Mouse (Mus musculus): ENCODE results near the gene Hrh2.

Hrh2 gene

DNA sequence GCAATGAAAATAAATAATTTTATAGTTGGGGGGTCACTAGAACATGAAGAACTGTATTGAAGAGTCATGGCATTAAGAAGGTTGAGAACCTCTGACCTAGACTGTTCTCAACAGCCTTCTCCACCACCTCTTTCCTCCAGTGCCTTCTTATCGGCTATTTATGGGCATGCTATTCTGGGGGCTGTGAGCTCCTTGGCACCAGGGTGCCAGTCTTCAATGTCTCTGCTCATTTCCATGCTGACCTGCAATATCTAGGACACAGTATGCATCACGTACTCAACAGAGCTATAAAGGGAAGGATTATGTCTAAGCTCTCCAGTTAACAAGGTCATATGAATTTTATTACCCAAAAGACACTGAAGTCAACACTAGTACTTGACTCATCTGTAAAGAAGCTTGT is 14.6 kb upstream of the Hrh2 start:
- DNase-seq, result no peak

DNA sequence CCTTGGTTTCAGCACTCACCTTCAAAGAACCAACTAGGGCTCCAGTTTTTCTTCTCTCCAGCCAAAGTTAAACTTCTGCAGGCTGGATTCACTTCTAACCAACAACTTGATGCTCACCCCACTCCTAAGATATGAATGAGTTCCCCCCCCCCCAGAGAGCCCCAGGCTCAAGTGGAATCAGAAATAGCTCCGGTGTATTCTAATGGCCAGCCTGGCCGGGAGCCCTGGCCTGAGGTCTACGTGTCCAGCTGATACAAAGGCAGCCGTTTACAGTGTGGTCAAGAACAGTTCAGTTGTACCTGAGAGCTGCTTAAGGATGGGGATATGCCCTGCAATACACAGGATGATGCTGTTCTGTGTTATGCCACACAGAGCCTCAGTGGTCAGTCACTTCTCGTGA is 13.3 kb upstream of the Hrh2 start:
- DNase-seq, result no peak

DNA sequence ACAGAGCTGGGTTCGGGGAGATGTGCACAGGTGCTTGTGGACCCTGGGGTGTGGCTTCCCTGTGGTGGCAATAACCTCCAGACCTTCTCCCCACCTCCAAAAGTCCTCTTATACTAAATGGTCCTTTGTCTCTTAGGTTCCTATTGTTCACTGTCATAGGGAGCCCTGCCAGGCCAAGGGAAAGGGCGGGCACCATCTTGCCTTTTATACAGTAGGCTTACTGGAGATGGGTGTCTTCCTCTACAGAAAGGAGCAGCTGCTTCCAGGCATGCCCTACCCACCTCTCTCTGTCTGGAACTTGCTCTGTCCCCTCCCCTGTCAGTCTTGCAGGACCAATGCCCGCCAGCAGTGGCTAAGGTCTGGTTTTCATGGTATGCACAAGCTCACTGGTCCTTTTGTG is 12.0 kb upstream of the Hrh2 start:
- DNase-seq, result no peak

DNA sequence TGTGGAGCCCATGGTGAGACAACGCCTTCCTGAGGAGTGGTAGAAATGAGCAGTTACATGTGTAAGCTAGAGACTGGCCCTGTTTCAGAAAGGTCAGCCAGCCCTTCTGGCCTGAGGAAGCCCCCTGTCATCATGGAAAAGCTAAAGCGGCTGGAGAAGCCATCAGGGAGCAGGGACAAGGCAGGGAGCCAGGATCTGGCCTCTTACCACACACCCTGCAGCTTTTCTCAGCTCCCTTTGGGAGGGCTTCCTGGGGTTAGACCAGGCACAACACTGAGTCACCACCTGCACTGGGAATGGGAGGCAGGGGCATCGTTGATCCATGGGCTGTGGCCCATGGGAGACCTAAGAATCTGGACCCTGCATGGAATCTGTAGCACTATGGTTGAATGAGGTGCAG is 11.5 kb upstream of the Hrh2 start:
- no peak for DNase-seq

DNA sequence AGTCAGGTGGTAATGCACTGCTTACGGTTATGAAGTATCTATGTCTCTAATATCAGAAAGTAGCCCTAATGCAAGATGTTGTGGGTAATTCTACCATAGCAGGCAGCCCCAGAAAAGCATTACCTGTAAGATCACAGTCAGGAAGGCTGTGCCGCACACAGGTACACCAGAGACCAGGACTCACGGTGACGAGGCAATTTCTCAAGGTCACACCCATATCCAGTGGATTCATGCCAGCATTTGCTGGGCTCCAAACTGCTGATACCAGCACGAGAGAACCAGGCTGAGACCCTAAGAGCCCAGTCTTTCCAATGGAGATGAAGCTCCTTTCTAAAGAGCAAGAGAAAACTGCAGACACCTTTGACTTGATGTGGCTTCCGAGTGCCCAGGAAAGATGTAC is 10.6 kb upstream of the Hrh2 start:
- no peak for DNase-seq

DNA sequence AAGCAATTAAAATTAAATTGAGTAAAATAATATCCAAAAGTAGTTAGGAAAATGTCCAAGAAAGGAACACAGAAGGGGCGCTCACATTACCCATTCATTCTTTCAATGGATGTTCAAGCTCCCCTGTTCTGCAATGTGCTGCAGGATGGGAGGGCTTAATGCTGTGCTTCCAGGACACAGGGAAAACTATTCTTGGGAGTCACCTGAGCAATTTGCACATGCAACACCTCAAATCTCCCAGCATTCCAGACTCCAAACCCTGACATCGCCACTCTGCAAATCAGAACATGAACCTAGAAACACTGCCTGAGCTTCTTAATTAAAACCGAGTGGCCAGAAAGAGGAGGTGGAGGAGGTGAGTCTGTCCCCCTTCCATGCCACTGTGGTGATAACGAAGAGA is 10.0 kb upstream of the Hrh2 start:
- DNase-seq, result no peak

DNA sequence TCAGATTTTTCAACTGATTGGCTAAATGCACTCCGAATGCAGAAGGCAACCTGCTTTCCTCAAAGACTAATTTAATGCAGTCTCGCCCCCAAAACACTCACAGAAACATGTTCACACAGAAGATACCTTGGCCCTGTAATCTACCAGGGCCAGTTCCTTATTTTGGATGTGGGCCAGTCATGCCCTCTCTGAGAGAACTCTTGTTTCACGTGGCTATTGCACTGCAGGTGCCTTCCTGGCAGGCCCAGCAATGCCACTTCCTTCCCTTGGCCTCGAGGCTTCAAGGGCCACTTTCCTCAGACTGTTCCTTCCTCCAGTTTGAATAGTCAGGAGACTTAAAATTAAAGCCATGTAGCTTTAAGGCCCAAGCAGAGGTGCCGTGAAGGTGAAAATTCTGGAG is 5.5 kb upstream of the Hrh2 start:
- no peak for DNase-seq

DNA sequence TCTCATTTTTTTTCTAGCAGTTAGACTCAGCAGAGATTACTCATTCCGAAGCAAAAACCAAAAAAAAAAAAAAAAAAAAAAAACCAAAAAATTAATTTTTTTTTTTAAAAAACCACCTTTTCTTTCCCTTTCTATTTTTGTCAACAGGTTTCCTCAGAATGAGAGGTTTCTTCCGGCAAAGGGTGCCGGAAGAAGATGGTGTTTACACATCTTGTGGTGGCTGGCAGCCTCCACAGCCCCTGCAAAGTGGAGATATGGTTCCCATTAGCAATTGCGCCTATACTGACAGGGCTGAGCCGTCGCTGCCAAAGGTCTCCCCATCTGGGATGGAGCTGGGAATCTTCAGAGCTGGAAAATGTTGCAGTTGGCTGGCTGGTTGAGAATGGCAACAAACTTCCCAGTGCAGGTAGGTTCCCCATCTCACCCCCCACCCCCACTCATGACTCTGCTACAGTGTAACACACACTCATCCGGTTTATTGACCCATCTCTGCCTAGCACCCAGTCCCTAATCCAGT is 3.7 kb upstream of the Hrh2 start:
- DNase-seq, result peak; percentile 19

DNA sequence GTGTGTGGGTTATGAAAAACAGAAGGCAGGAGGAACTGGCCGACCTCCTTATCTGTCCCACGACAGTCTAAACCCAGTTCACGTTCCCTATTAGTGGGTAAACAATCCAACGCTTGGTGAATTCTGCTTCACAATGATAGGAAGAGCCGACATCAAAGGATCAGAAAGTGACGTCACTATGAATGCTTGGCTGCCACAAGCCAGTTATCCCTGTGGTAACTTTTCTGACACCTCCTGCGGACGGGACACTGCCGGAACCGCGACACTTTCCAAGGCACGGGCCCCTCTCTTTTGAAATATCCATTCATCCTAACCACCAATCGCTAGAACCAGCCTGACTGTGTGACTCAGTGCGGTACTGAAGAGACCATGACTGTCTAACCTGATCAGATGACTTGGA is 2.0 kb upstream of the Hrh2 start:
- DNase-seq, result peak; percentile 45

DNA sequence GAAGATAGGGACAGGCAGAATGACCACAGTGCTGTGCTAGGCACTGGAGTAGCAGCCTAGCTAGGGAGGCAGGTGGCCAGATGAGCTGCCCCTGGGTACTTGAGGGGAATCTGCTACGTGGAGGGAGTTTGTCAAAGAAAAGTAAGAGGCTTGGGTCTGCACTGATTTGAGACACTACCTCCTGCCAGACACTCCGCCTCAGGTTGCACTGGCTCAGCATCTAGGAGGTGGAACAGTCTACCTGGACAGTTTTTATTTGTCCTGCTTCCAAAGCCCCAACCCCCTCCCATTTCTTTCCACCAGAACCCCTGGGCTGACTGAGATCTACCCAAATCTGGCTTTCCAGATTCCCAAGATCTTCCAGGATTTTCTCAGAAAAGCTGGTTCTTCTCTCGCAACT is 748 bp upstream of the Hrh2 start:
- DNase-seq, result no peak

DNA sequence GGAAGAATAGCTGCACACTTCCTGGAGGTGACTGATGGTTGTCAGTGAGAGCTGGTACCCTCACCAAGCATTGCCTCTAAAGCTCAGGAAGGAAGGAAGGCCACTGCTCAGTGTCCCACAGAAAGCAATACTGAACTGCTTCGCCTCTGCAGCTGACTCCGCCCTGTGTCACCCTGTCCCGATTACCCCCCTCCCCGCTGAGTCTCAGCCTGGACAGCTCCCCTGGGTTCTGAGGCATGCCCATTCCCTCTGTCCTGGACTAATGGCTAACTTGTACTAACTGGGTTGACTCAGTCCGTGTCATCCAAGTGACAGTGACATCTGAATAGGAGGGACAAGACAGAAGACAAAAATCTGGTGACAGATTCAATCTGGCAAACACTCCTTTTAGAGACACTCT is 1.7 kb downstream of the Hrh2 start:
- DNase-seq, result no peak

DNA sequence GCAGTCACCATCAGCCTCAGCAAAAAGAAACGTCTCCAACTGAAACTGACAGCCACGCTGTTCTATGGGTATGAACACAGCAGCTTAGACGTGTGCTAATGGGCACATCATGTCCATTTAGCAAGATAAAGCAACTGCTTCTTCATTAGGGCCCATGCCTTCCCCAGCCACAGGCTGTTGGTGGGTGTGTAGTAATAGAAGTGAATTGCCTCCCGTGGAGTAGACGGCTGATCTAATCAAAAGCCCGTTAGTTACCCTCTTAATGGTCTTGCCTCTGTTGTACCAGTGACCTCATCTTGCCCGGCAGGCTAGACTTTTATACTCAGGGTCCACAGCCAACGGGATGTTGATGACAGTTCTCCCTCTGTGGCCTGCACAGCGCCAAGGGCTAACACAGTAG is 7.1 kb downstream of the Hrh2 start:
- DNase-seq, result no peak

DNA sequence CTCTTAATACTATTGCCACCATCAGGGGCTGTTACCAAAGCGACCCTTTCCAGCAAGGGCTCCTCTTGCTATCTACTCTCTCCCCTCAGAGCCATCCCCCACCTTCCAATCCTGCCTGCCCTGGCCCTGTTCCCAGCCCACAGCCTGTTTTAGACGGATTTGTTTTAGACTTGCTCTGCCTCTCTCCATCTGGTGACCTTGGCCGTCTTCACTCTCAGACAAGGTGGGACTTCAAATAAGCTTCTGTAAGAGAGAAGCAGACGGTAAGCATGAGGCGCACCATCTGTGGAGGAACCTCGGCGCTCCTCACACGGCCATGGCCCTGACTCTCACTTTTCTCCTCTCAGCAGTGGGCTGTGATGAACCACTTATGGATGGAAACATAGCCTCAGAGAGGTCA is 10.5 kb downstream of the Hrh2 start:
- no peak for DNase-seq

DNA sequence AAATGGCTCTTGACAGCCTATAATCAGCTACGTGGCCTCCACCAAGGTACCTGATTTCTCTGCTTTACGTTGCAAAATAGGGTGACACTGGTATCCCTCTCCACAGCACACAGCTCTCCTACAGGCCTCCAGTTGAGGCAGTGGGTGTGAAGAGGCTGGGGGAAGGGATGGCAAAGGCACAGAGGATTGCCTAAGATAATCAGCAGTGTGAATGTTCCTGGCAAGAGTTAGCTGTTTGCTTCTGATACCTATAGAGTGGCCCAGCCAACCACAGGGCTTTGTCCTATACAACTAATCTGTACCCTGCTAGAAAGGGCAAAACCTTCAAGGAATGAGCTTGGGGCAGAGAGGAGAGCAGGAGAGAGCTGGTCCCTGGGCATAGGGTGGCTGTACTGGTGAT is 11.5 kb downstream of the Hrh2 start:
- DNase-seq, result no peak

DNA sequence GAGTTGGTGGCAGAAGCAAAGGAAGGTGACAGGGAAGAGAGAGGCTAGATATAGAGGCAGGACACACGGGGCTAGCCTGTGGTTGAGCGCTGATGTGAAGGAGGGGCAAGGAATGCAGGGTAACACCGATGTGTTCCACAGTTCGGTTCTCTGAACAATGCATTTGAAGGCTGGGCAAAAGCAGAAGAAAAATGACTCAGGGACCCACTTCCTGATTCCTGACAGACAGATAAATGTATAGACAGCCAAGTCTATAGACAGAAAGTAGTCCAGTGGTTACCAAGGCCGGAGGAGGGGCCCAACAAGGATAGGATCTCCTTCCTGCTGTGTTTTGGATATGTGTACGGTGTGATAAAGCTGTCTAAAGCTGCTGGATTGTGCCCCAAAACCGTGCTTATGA is 13.3 kb downstream of the Hrh2 start:
- no peak for DNase-seq

DNA sequence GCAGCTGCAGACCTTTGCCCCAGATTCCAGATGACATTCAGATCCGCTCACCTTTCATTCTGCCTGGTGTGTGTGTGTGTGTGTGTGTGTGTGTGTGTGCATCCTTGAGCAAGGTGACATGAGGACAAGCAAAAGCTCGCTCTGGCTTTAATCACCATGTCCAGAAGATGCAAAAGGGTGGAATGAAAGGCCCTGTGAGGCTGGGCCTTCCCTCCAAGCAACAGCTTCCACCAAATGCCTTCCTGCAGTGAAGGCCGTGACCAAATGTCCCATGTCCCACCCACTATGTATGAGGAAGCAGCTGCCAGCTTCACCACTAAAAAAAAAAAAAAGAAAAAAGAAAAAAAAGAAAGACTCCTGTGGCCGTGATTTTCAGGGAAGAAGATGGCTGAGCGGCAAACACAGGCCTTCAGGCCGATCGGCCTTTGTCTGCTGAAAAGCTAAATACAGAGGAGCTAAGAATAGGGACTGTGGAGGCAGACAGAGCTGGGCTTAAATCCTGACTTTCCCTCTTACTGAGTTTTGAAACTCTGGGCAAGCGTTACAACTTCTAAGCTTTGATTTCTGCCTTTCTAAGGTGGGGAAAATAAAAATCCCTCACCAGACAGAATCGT is 14.3 kb downstream of the Hrh2 start:
- DNase-seq, result no peak

DNA sequence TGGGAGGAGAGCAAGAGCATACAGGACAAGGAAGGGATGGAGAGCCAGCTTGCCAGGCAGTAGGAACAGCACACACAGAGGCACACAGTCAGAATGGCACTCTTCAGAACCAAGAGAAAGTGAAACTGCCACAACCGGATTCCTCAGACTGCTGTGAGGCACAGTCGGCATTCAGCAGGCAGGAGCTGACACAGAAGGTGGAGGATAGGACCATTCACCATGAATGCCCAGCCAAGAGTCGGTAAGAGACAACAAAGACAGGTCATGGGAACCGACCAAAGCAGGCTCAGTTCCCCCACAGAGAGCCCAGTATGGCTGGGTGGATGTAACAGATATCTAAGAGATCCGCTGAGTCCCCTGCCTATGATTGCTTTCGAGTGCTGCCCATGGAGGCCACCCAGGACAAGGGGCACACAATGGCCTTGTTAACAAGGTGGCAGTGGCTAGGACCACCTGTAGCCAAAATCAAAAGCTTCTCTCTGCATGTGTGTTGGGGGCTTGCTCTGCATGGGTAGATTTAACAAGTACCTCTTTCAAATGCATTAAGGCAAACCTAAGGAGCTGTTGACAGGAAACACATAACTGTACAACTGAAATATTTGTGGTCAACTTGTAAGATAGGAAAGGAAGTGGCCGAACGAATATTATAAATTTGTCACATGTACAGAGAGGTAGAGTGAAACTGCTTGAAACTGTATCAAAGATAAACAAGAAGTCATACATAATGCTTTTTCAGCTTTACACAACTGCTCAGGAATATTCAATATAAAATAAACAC is 17.7 kb downstream of the Hrh2 start:
- DNase-seq, result peak; percentile 27

DNA sequence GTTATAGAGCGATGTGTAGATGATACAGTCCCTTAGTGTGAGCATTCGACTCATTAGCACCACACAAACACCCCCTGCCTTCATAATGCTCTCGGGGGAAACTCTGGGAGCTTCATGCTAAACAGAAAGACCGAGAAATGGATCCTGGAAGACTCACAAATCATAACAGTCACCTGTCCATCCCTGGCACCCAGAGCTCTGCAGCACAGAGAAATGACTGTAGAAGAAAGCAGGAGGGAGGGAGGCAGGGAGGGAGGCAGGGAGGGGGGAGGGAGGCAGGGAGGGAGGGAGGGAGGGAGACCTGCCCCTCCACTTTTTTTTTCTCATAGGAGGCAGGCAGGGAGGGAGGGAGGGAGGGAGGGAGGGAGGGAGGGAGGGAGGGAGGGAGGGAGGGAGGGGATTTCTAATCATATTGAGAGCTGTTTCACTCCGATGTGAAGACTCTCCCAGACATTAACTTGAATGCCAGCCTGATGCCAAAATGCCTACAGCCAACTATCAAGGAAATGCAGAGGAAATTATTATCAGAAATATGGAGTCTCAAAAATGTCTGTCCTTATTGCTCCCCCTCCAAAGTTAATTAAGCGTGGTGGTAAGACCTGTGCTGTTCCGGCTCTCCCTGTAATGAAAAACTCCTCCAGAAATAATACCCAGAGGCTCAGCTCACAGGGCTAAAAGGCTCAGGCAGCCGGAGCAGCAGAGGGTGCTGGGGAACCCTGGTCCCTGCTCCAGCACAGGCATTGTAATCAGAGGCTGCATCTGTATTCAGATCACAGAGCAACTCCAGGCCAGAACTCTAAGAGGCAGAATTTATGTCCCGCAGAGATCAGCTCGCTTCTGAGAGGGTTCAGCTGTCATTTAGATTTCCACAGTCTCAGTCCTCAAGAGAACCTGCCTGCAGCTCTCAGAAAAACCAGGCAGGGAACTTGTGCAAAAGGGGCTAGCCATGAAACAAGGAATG is 19.9 kb downstream of the Hrh2 start:
- DNase-seq, result no peak

DNA sequence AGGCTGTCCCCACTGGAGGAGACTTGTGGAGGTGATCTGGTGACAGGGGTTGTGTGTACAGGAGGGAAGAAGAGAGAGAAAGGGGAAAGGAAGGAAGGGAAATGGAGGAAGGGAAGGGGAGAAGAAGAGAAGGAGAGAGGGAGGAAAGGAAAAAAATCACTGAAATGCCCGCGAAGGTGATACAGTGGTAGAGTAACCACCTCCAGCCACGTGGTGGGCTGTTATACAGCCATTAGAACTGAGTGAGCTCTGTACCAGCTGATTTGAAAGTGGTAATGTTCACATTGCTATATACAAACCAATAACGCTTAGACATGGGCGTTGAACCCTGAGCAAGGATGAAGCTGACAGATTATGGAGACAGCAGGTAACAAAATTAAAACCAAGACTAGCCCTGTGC is 20.6 kb downstream of the Hrh2 start:
- no peak for DNase-seq

DNA sequence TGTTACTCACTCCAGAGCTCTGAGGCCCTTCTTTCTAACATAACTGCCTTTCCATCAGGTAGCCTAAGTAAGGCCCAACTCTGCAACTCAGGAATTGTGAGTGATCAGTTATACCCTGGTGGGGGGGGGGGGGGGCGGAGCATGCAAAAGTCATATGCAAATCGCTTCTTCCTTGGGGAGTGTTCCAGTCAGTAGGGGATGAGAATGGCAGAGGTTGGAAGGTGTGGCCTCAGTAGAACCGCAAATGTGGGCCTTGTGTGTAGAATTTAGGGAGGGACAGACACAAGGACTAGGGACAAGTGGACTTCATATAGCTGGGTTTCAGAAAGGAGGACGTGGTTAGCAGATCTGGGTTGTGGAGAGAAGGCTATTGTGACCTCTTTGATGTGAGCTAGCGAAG is 23.3 kb downstream of the Hrh2 start:
- DNase-seq, result no peak

DNA sequence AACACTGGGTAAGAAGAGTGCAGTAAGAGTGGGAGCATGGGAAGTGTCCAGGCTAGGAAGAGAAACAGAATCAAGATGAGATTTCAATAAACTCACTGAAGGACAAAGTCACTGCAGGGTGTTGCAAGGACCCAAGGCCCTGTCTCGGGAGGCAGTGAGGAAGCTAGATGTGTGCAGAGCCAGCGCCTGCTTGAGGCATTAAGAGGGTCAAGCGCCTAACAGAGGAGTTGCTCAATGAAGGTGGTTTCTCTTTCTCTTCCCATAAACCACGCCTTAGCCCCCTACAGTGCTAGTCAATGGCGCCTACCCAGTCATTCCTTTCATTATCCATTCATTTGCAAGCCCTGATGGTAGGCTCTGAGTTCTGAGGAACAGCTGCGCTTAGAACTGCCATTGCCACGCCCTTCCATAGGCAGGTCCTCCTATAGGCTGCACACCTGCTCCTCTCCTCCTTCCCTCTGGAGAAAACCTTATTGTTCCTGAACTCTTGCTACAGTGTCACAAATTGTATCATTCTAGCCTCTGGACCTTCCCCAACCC is 23.9 kb downstream of the Hrh2 start:
- no peak for DNase-seq

DNA sequence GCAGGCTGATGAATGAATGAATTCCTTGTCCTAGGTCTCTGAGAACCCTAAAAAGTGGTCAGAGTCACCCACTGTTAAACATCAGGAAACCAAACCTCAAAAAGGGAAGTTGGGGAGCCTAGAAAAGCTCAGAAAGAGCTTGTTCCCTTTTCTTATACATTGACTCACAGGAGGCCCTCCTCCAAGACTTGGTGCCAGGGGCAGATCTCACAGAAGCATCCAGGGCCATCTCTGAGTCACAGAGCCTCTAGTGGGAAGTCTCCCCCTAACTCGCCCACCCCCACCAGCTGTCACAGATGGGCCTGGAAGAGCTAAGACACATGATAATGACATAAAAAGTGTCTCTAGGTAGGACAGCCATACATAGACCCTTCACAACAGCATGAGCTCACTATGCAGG is 26.4 kb downstream of the Hrh2 start:
- no peak for DNase-seq

DNA sequence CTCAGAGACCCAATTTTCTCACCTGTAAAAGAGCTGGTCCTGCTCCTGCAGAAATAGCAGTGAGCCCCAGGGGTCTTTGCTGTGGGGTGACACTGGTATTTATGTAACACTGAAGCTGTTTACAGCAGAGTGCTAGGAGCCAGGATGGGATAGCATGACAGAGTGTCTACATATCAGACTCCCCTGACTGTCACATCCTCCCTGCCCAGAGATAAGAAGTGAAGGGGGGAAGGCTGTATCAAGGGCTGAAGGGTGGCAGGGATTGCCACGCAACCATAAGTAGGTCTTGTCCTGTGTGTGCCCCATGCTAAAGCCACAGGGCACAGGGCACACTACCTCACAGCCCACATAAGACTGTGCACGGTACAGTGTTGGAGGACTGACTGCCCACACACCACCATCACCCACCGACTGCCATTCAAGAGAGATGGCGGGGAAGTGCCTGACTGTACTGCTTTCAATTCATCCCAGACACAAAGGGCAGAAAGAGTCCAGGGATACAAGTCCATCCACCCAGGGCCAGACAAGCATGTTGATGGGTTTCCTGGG is 29.8 kb downstream of the Hrh2 start:
- no peak for DNase-seq
